ENCODE assay signal across 8 mouse cellular contexts in genomic region chr5:33377176-33377575, GRCm38 (mm10). TPM values are rescaled to one million over a fixed set of nuclear protein-coding genes. Genes with fewer than 3 reads are reported as not detected.
DNase-seq lines count a peak whose midpoint lies in the region; ATAC-seq and TF ChIP-seq lines count a peak whose summit lies in the region.

No protein-coding gene starts in this region.

- DNase-seq in lung, postnatal 25 days (ENCODE audit: low spot score) = no peak
- no peak for DNase-seq in liver, embryonic 14.5 days (ENCODE audit: low read depth in 3 of 3, low spot score in 3 of 3)
- peak; percentile 39 for DNase-seq in thymus, postnatal 14 days
- no peak for DNase-seq in layer of hippocampus, adult 11-12 months (ENCODE audit: low spot score)
- no peak for DNase-seq in cerebellum, adult 11-12 months
- DNase-seq in testis, postnatal 10 days (ENCODE audit: low spot score) = no peak

- WGBS in lung, embryonic 16.5 days = 36% methylated on average over 6 of the region's 6 CpGs
- 63% methylated on average over 6 of the region's 6 CpGs for WGBS in forebrain, embryonic 16.5 days
- WGBS in liver, embryonic 14.5 days (ENCODE audit: insufficient replicate concordance) = 48% methylated on average over 6 of the region's 6 CpGs

- no peak for ATAC-seq in lung, embryonic 16.5 days (ENCODE audit: low read depth)
- ATAC-seq in forebrain, embryonic 16.5 days = no peak
- ATAC-seq in liver, embryonic 14.5 days (ENCODE audit: insufficient read depth) = no peak

- no peak for TF ChIP-seq CTCF in liver, embryonic 14.5 days (IDR thresholded peaks at IDR 0.05; ENCODE audit: low read depth)

- no peak for TF ChIP-seq EP300 in liver, embryonic 14.5 days (IDR thresholded peaks at IDR 0.05; ENCODE audit: low read depth)

- H3K9me3 ChIP-seq in lung, embryonic 16.5 days (ENCODE audit: control insufficient read depth, low read length) = no peaks in the 10 kb centered on the region
- H3K9me3 ChIP-seq in forebrain, embryonic 16.5 days (ENCODE audit: control insufficient read depth, low read length) = no peaks in the 10 kb centered on the region
- H3K9me3 ChIP-seq in liver, embryonic 14.5 days (ENCODE audit: control insufficient read depth, low read length) = no peaks in the 10 kb centered on the region

- H3K27ac ChIP-seq in lung, embryonic 16.5 days (ENCODE audit: low read length) = peak overlapping the region; percentile 97
- no peak overlapping the region for H3K27ac ChIP-seq in forebrain, embryonic 16.5 days (ENCODE audit: low read length)
- no peak overlapping the region for H3K27ac ChIP-seq in liver, embryonic 14.5 days

- peak overlapping the region; percentile 64 for H3K4me3 ChIP-seq in lung, embryonic 16.5 days (ENCODE audit: low read length)
- H3K4me3 ChIP-seq in forebrain, embryonic 16.5 days (replicated peaks; ENCODE audit: low read length) = no peak overlapping the region
- H3K4me3 ChIP-seq in liver, embryonic 14.5 days (ENCODE audit: insufficient read depth in 1 of 2, low read depth in 2 of 2, low read length in 2 of 2) = peak overlapping the region; percentile 62 to 82; a peak in 3 of 4 replicates

- H3K4me1 ChIP-seq in lung, embryonic 16.5 days (replicated peaks; ENCODE audit: control insufficient read depth, insufficient read depth, low read length) = peaks cover 13% of the 10 kb centered on the region
- H3K4me1 ChIP-seq in forebrain, embryonic 16.5 days (replicated peaks; ENCODE audit: control insufficient read depth, insufficient read depth, low read length) = peaks cover 14% of the 10 kb centered on the region
- H3K4me1 ChIP-seq in liver, embryonic 14.5 days (replicated peaks; ENCODE audit: control insufficient read depth in 2 of 2, insufficient read depth in 2 of 2, low read length in 1 of 2) = peaks cover 7 to 8% of the 10 kb centered on the region in 2 experiments; a peak in 3 of 4 replicates

- peak overlapping the region; percentile 76 for H3K9ac ChIP-seq in lung, embryonic 16.5 days (ENCODE audit: low read length)
- no peak overlapping the region for H3K9ac ChIP-seq in forebrain, embryonic 16.5 days (replicated peaks; ENCODE audit: low read depth, low read length)
- peak overlapping the region; percentile 85 for H3K9ac ChIP-seq in liver, embryonic 14.5 days (replicated peaks)

- H3K27me3 ChIP-seq in lung, embryonic 16.5 days (ENCODE audit: control insufficient read depth, insufficient read depth, low read depth, low read length) = no peaks in the 10 kb centered on the region
- no peaks in the 10 kb centered on the region for H3K27me3 ChIP-seq in forebrain, embryonic 16.5 days (replicated peaks; ENCODE audit: control insufficient read depth, insufficient read depth, low read length)
- no peaks in the 10 kb centered on the region for H3K27me3 ChIP-seq in liver, embryonic 14.5 days (ENCODE audit: control insufficient read depth, insufficient read depth, low read length)

- peaks cover 22% of the 10 kb centered on the region for H3K36me3 ChIP-seq in lung, embryonic 16.5 days (ENCODE audit: control insufficient read depth, insufficient read depth, low read length)
- H3K36me3 ChIP-seq in forebrain, embryonic 16.5 days (ENCODE audit: control insufficient read depth, insufficient read depth) = peaks cover 15% of the 10 kb centered on the region
- H3K36me3 ChIP-seq in liver, embryonic 14.5 days (replicated peaks; ENCODE audit: control insufficient read depth, insufficient read depth, low read depth) = peaks cover 8% of the 10 kb centered on the region

- peak overlapping the region; percentile 92 for H3K4me2 ChIP-seq in lung, embryonic 16.5 days (ENCODE audit: low read depth, low read length)
- peak overlapping the region; percentile 87 for H3K4me2 ChIP-seq in forebrain, embryonic 16.5 days (ENCODE audit: low read length)
- H3K4me2 ChIP-seq in liver, embryonic 14.5 days (ENCODE audit: low read depth) = peak overlapping the region; percentile 99

RNA-seq across cellular contexts. Expression of gene Uvssa, which starts 1.2 kb away (rescaled TPM):
- polyA plus RNA-seq in lung, embryonic 16.5 days (2015; fragmentation: Nextera tagmentation; extraction: Ambion mirVana) = 8.6 and 9.2 TPM in 2 replicates
- 8.7 and 9.0 TPM in 2 replicates for polyA plus RNA-seq in forebrain, embryonic 16.5 days (2015; fragmentation: Nextera tagmentation; extraction: Ambion mirVana)
- 1.5 and 2.2 TPM in 2 replicates for polyA plus RNA-seq in liver, embryonic 14.5 days (2012; rRNA removed)
- 1.5 and 2.1 TPM in 2 replicates for polyA plus RNA-seq in liver, embryonic 14.5 days (2014; fragmentation: Nextera tagmentation; extraction: Ambion mirVana)

RNA-seq across cellular contexts. Expression of gene Maea, which starts 41.9 kb away (rescaled TPM):
- 117 and 123 TPM in 2 replicates for polyA plus RNA-seq in lung, embryonic 16.5 days (2015; fragmentation: Nextera tagmentation; extraction: Ambion mirVana)
- 106 and 113 TPM in 2 replicates for polyA plus RNA-seq in forebrain, embryonic 16.5 days (2015; fragmentation: Nextera tagmentation; extraction: Ambion mirVana)
- 47.2 and 54.4 TPM in 2 replicates for polyA plus RNA-seq in liver, embryonic 14.5 days (2012; rRNA removed)
- polyA plus RNA-seq in liver, embryonic 14.5 days (2014; fragmentation: Nextera tagmentation; extraction: Ambion mirVana) = 40.0 and 46.1 TPM in 2 replicates

RNA-seq across cellular contexts. Expression of gene Nkx1-1, which starts 56.6 kb away (rescaled TPM):
- not detected in 2 replicates for polyA plus RNA-seq in lung, embryonic 16.5 days (2015; fragmentation: Nextera tagmentation; extraction: Ambion mirVana)
- not detected in 2 replicates for polyA plus RNA-seq in forebrain, embryonic 16.5 days (2015; fragmentation: Nextera tagmentation; extraction: Ambion mirVana)
- polyA plus RNA-seq in liver, embryonic 14.5 days (2012; rRNA removed) = not detected in 2 replicates
- not detected in 2 replicates for polyA plus RNA-seq in liver, embryonic 14.5 days (2014; fragmentation: Nextera tagmentation; extraction: Ambion mirVana)
